Mouse (Mus musculus): ENCODE measurements at regions not wholly inside any gene's neighbourhood (a gene's known extent, or its start where the extent isn't known, plus 50 kb on each side); places are given as distances from the start of the nearest gene placed in this dataset.

DNA sequence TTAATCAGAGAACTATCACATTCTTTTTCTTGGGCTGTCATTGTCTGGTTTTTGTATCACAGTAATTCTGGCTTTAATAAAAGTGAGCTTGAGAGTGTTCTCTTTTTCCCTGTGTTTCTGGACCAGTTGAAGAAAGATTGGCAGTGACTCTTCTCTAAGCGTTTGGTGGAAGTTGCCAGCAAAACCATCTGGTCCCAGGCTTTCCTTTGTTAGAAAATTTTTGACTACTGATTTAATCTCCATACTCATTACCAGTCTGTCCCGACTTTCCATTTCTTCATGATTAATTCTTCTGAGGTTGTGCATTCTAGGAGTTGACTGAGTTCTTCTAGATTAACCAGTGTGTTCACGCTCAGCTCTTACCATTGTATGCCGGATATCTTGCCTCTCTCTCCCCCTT is 68.6 kb upstream of the Fmo9 start:
- no peak for TF ChIP-seq CTCF (IDR thresholded peaks at IDR 0.05; ENCODE audit: low read depth, low read length)
- TF ChIP-seq POLR2A (IDR thresholded peaks at IDR 0.05; ENCODE audit: insufficient read depth, low read length): no peak
- TF ChIP-seq EP300 (IDR thresholded peaks at IDR 0.05; ENCODE audit: insufficient read depth, low read depth, low read length): no peak

All from ES-Bruce4 (cell line).